Mouse (Mus musculus): ENCODE results near the gene Sox6.

- TF ChIP-seq CTCF (IDR thresholded peaks at IDR 0.05; ENCODE audit: low read depth, low read length) = no peak
- no peak for TF ChIP-seq GATA1 (IDR thresholded peaks at IDR 0.05; ENCODE audit: borderline replicate concordance, low read length)
- TF ChIP-seq POLR2AphosphoS5 (IDR thresholded peaks at IDR 0.05; ENCODE audit: insufficient replicate concordance, low read depth, low read length) = no peak
- no peak for TF ChIP-seq GATA2 (IDR thresholded peaks at IDR 0.05; ENCODE audit: borderline replicate concordance, low read depth, low read length)
These were observed 147.1 kb downstream of the Sox6 start for GRCm38 (mm10) chr7:115891482-115891881.

All from G1E (cell line).